Mouse (Mus musculus) kidney, adult 2 months (tissue): Measurements from ENCODE around the gene Ddr2. TPM values are rescaled to one million over a fixed set of nuclear protein-coding genes. Genes with fewer than 3 reads are reported as not detected.

ENCODE experiments used
- DNase-seq: peaks from one replicate; pipeline ENCODE4 v3.0.0; 2021
- H3K27ac ChIP-seq: fragments of 200-500 bp; 2 replicates; pipeline ENCODE4 v1.5.1; 2012; ENCODE audit warnings: low read depth, low read length, control low read depth, inconsistent platforms; ENCODE audit not compliant: insufficient read depth
- H3K27me3 ChIP-seq: fragments of 200-500 bp; replicated peaks from 2 replicates; pipeline ENCODE4 v1.6.1; 2012; ENCODE audit warnings: mild to moderate bottlenecking, moderate library complexity, low read length, inconsistent platforms; ENCODE audit not compliant: control insufficient read depth, insufficient read depth
- H3K36me3 ChIP-seq: fragments of 200-500 bp; 2 replicates; pipeline ENCODE4 v1.6.1; 2012; ENCODE audit warnings: mild to moderate bottlenecking, moderate library complexity, low read length, inconsistent platforms; ENCODE audit not compliant: control insufficient read depth, insufficient read depth
- H3K4me1 ChIP-seq: fragments of 200-500 bp; 2 replicates; pipeline ENCODE4 v1.6.1; 2011; ENCODE audit warnings: low read length; ENCODE audit not compliant: control insufficient read depth, insufficient read depth
- H3K4me3 ChIP-seq: fragments of 200-500 bp; 2 replicates; pipeline ENCODE4 v1.5.1; 2011; ENCODE audit warnings: mild to moderate bottlenecking, low read depth, low read length, control low read depth; ENCODE audit not compliant: insufficient read depth
- CTCF ChIP-seq: fragments of 200-500 bp; conservative IDR thresholded peaks from 2 replicates; pipeline ENCODE4 v1.5.1; 2011; ENCODE audit warnings: low read depth, mild to moderate bottlenecking, control low read depth, low read length, moderate library complexity, mixed read lengths; ENCODE audit not compliant: insufficient read depth, insufficient read length
- POLR2A ChIP-seq: fragments of 200-500 bp; IDR thresholded peaks from one replicate; pipeline ENCODE4 v1.6.1; 2011; ENCODE audit warnings: low read depth, low read length, control low read depth
- WGBS: fragments of 180-500 bp; shearing (Covaris S2); methylation state at CpG from one replicate; pipeline ENCODE4 v1.1.7; 2018; 5-methylcytosine and 5-hydroxymethylcytosine counted together
- polyA plus RNA-seq: library from polyadenylated mRNA; depleted of rRNA; stranded (reverse); fragments of >200 nt; gene quantifications from 2 replicates; pipeline ENCODE4 v1.2.3, GENCODE M21; 2012; rRNA removed

The Ddr2 gene
- polyA plus RNA-seq = 9.5 and 9.7 TPM in 2 replicates

- no peaks in the 10 kb centered on the region for H3K4me1 ChIP-seq
- TF ChIP-seq CTCF (no peak), POLR2A (no peak)
- no peaks in the 10 kb centered on the region for H3K36me3 ChIP-seq
- H3K4me3 ChIP-seq = peak within 1 kb of the TSS; percentile 27
- H3K27ac ChIP-seq = peak within 1 kb of the TSS; percentile 56; the same call in 1 of the 2 replicates
- no peaks in the 10 kb centered on the region for H3K27me3 ChIP-seq
- 65% methylated on average over 17 of the region's 17 CpGs for WGBS
- peak; percentile 52 for DNase-seq
Observed at GRCm38 (mm10) chr1:170110516-170111332, at the start of gene Ddr2. Gene Ddr2, minus strand, starts transcription at chr1:170110762.

- Histone ChIP-seq H3K4me3 (no peak overlapping the region), H3K27me3 (no peaks in the 10 kb centered on the region), H3K4me1 (peaks cover 17% of the 10 kb centered on the region), H3K36me3 (peaks cover 12% of the 10 kb centered on the region), H3K27ac (no peak overlapping the region)
- DNase-seq = no peak
- WGBS = 93% methylated on average over 2 of the region's 2 CpGs
- TF ChIP-seq POLR2A (no peak), CTCF (no peak)
Observed at GRCm38 (mm10) chr1:170159707-170160106, 49.1 kb upstream of the Ddr2 start.

- H3K27me3 ChIP-seq = no peaks in the 10 kb centered on the region
- no peak for DNase-seq
- TF ChIP-seq POLR2A (no peak), CTCF (no peak)
- H3K4me1 ChIP-seq = no peaks in the 10 kb centered on the region
- WGBS = 88% methylated on average over 5 of the region's 5 CpGs
- H3K27ac ChIP-seq = no peak overlapping the region
- H3K36me3 ChIP-seq = peaks cover 10% of the 10 kb centered on the region
- no peak overlapping the region for H3K4me3 ChIP-seq
Observed at GRCm38 (mm10) chr1:170155761-170156160, 45.2 kb upstream of the Ddr2 start.

GRCm38 (mm10) chr1:170155298-170155697 lies 44.7 kb upstream of the Ddr2 start:
- 0 out of 2 replicates have a peak, but pooled peaks have one; percentile 28 for TF ChIP-seq CTCF
- TF ChIP-seq POLR2A = no peak
- Histone ChIP-seq H3K4me3 (no peak overlapping the region), H3K4me1 (no peaks in the 10 kb centered on the region; the same call in 1 of the 2 replicates), H3K36me3 (peaks cover 10% of the 10 kb centered on the region), H3K27me3 (no peaks in the 10 kb centered on the region), H3K27ac (no peak overlapping the region)
- 77% methylated on average over 2 of the region's 2 CpGs for WGBS
- no peak for DNase-seq

GRCm38 (mm10) chr1:170153986-170154385 lies 43.4 kb upstream of the Ddr2 start:
- Histone ChIP-seq H3K27ac (no peak overlapping the region), H3K27me3 (no peaks in the 10 kb centered on the region), H3K4me3 (no peak overlapping the region), H3K36me3 (peaks cover 8% of the 10 kb centered on the region), H3K4me1 (peaks cover 7% of the 10 kb centered on the region; the same call in 1 of the 2 replicates)
- TF ChIP-seq POLR2A (no peak), CTCF (no peak)
- 74% methylated on average over 8 of the region's 8 CpGs for WGBS
- DNase-seq = no peak

- peaks cover 7% of the 10 kb centered on the region for H3K36me3 ChIP-seq
- no peak overlapping the region for H3K27ac ChIP-seq
- DNase-seq = no peak
- H3K4me3 ChIP-seq = no peak overlapping the region
- TF ChIP-seq CTCF = no peak
- TF ChIP-seq POLR2A = no peak
- H3K4me1 ChIP-seq = peaks cover 7% of the 10 kb centered on the region; the same call in 1 of the 2 replicates
- 88% methylated on average over 2 of the region's 2 CpGs for WGBS
- H3K27me3 ChIP-seq = no peaks in the 10 kb centered on the region
Observed at GRCm38 (mm10) chr1:170152552-170152951, 42.0 kb upstream of the Ddr2 start.

DNA sequence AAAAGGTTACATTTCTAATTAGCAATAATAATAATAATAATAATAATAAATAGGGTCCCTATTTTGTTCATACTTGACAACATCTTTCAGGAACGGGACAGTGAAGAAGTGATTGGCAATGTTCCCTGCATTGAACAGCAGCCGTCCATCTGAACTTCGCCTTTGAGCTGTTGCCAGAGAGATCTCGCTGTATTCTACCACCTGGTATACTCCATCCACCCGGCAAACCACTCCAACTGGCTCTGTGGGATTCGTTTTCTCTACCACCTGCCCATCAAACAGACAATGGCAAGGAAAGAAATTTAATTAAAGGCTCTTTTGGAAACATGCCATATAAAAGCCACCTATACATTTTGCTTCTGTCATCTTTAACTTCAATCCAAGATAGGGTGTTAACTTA lies 40.3 kb upstream of the Ddr2 start:
- Histone ChIP-seq H3K36me3 (peaks cover 2% of the 10 kb centered on the region), H3K4me1 (peaks cover 7% of the 10 kb centered on the region; the same call in 1 of the 2 replicates), H3K4me3 (no peak overlapping the region), H3K27me3 (no peaks in the 10 kb centered on the region), H3K27ac (no peak overlapping the region)
- 72% methylated on average over 6 of the region's 6 CpGs for WGBS
- DNase-seq = no peak
- no peak for TF ChIP-seq POLR2A
- no peak for TF ChIP-seq CTCF
